Mouse (Mus musculus) CH12.LX (cell line): ENCODE data around the gene Rnf44. TPM values are rescaled to one million over a fixed set of nuclear protein-coding genes. Genes with fewer than 3 reads are reported as not detected.

Experiments used
- DNase-seq: peaks from one replicate; pipeline ENCODE4 v3.0.0-alpha.2; 2013; ENCODE audit errors: extremely low read depth
- H3K27ac ChIP-seq: 2 replicates; pipeline ENCODE4 v1.5.1; 2012; ENCODE audit warnings: low read depth, mild to moderate bottlenecking, control low read depth, moderate library complexity; ENCODE audit not compliant: insufficient read depth
- H3K27me3 ChIP-seq: replicated peaks from 2 replicates; pipeline ENCODE3; 2012; ENCODE audit warnings: inconsistent platforms
- H3K36me3 ChIP-seq, 2 experiments: replicated peaks in 1 of 2; 2 replicates each; pipeline versions ENCODE3 to v1.6.1; 2012; ENCODE audit warnings: inconsistent platforms in 1 of 2, low read length in 1 of 2, mild to moderate bottlenecking in 1 of 2, mixed read lengths in 1 of 2, moderate library complexity in 1 of 2; ENCODE audit not compliant: control insufficient read depth in 1 of 2, insufficient read depth in 1 of 2
- H3K4me1 ChIP-seq, 2 experiments: 2 replicates each; pipeline ENCODE4 v1.6.1; 2012; ENCODE audit warnings: inconsistent platforms in 1 of 2, moderate library complexity in 1 of 2; ENCODE audit not compliant: insufficient read depth in 2 of 2, control insufficient read depth in 1 of 2
- H3K4me2 ChIP-seq: 2 replicates; pipeline ENCODE4 v1.6.1; 2012; ENCODE audit warnings: low read depth, mild to moderate bottlenecking, control low read depth; ENCODE audit not compliant: poor library complexity, insufficient read depth, severe bottlenecking
- H3K4me3 ChIP-seq, 3 experiments: fragments of 150-350 bp in 1 of 3; sonication (generic) in 1 of 3; replicated peaks in 1 of 3; 2 replicates each; pipeline versions ENCODE3 to v1.5.1; 2011 to 2012; ENCODE audit warnings: low read depth in 2 of 3, low read length in 2 of 3, mild to moderate bottlenecking in 2 of 3, moderate library complexity in 2 of 3, control low read depth in 1 of 3, improper control_type of control experiment in 1 of 3, inconsistent platforms in 1 of 3, mixed read lengths in 1 of 3; ENCODE audit not compliant: poor library complexity in 1 of 3
- H3K79me2 ChIP-seq: replicated peaks from 2 replicates; pipeline ENCODE4 v1.6.1; 2012; ENCODE audit warnings: mild to moderate bottlenecking, moderate library complexity; ENCODE audit not compliant: control insufficient read depth, poor library complexity, insufficient read depth, severe bottlenecking; ENCODE audit errors: extremely low read depth
- H3K9ac ChIP-seq: 2 replicates; pipeline ENCODE4 v1.6.1; 2012; ENCODE audit warnings: low read depth, mild to moderate bottlenecking, control low read depth, moderate library complexity; ENCODE audit not compliant: insufficient read depth
- H3K9me3 ChIP-seq: replicated peaks from 2 replicates; pipeline ENCODE3; 2012; ENCODE audit warnings: low read length, inconsistent platforms, mixed read lengths
- E2F4 ChIP-seq: IDR thresholded peaks from 2 replicates; pipeline ENCODE4 v1.6.1; 2011; ENCODE audit warnings: low read depth, low read length, improper control_type of control experiment; ENCODE audit not compliant: insufficient replicate concordance
- ETS1 ChIP-seq: conservative IDR thresholded peaks from 2 replicates; pipeline ENCODE4 v1.6.1; 2012; ENCODE audit warnings: low read depth, mild to moderate bottlenecking, inconsistent platforms, low read length, improper control_type of control experiment, moderate library complexity
- GABPA ChIP-seq: IDR thresholded peaks from 2 replicates; pipeline ENCODE4 v1.6.1; 2012; ENCODE audit warnings: low read depth, low read length, improper control_type of control experiment, inconsistent platforms; ENCODE audit not compliant: insufficient replicate concordance
- HCFC1 ChIP-seq: IDR thresholded peaks from 2 replicates; pipeline ENCODE4 v1.6.1; 2012; ENCODE audit warnings: low read depth, mild to moderate bottlenecking, inconsistent platforms, low read length, improper control_type of control experiment
- JUN ChIP-seq: IDR thresholded peaks from 2 replicates; pipeline ENCODE4 v1.6.1; 2011; ENCODE audit warnings: low read depth, mild to moderate bottlenecking, low read length, improper control_type of control experiment, moderate library complexity; ENCODE audit not compliant: insufficient read depth
- JUND ChIP-seq: conservative IDR thresholded peaks from 2 replicates; pipeline ENCODE4 v1.6.1; 2011; ENCODE audit warnings: low read depth, low read length, improper control_type of control experiment
- KAT2A ChIP-seq: IDR thresholded peaks from 2 replicates; pipeline ENCODE4 v1.6.1; 2012; ENCODE audit warnings: low read length, improper control_type of control experiment, inconsistent platforms; ENCODE audit not compliant: insufficient replicate concordance
- MAX ChIP-seq: IDR thresholded peaks from 2 replicates; pipeline ENCODE4 v1.6.1; 2011; ENCODE audit warnings: low read length, improper control_type of control experiment
- MAZ ChIP-seq: IDR thresholded peaks from 2 replicates; pipeline ENCODE4 v1.6.1; 2012; ENCODE audit warnings: low read depth, mild to moderate bottlenecking, inconsistent platforms, low read length, improper control_type of control experiment, moderate library complexity
- NELFE ChIP-seq: IDR thresholded peaks from 2 replicates; pipeline ENCODE4 v1.6.1; 2011; ENCODE audit warnings: low read depth, low read length, improper control_type of control experiment
- NRF1 ChIP-seq: IDR thresholded peaks from 2 replicates; pipeline ENCODE4 v1.6.1; 2014; ENCODE audit warnings: low read depth, mild to moderate bottlenecking, inconsistent platforms, low read length, improper control_type of control experiment, moderate library complexity
- RAD21 ChIP-seq: IDR thresholded peaks from 2 replicates; pipeline ENCODE4 v1.6.1; 2011; ENCODE audit warnings: low read depth, mild to moderate bottlenecking, low read length, improper control_type of control experiment, moderate library complexity
- TCF12 ChIP-seq: IDR thresholded peaks from 2 replicates; pipeline ENCODE4 v1.6.1; 2014; ENCODE audit warnings: low read depth, mild to moderate bottlenecking, inconsistent platforms, low read length, improper control_type of control experiment
- USF2 ChIP-seq: conservative IDR thresholded peaks from 2 replicates; pipeline ENCODE4 v1.6.1; 2011; ENCODE audit warnings: low read depth, low read length, improper control_type of control experiment
- ZKSCAN1 ChIP-seq: IDR thresholded peaks from 2 replicates; pipeline ENCODE4 v1.6.1; 2012; ENCODE audit warnings: low read depth, inconsistent platforms, low read length, improper control_type of control experiment, borderline replicate concordance
- ZMIZ1 ChIP-seq: IDR thresholded peaks from 2 replicates; pipeline ENCODE4 v1.6.1; 2012; ENCODE audit warnings: low read depth, mild to moderate bottlenecking, inconsistent platforms, low read length, improper control_type of control experiment
- dilution Hi-C: fragments of 300-500 bp; cut with MboI; formaldehyde crosslinking; loops from 2 replicates; pipeline ENCODE4 v1.14.3; 2020; ENCODE audit warnings: low sequenced_read_pairs; ENCODE audit not compliant: extremely low pct_unique_long_range_greater_than_20kb, extremely low pct_ligation_motif_present
- in situ Hi-C: fragments of 300-500 bp; cut with MboI; formaldehyde crosslinking; loops from 3 replicates; pipeline ENCODE4 v1.14.3; 2019; ENCODE audit warnings: low sequenced_read_pairs, low pct_ligation_motif_present, low pct_unique_long_range_greater_than_20kb, mixed read lengths
- polyA plus RNA-seq: library from polyadenylated mRNA; unstranded; fragments of >175 nt; gene quantifications from 2 replicates; pipeline ENCODE4 v1.2.1, GENCODE M21; 2012; ENCODE audit warnings: low read depth; ENCODE audit not compliant: insufficient read length
- total RNA-seq, 2 experiments: library from RNA; depleted of rRNA; stranded (reverse); fragments of 300-350 nt in 1 of 2; fragments of >200 nt in 1 of 2; gene quantifications; 2 replicates each; pipeline ENCODE4 v1.2.3; 2012 to 2014

Rnf44 gene
- total and polyA plus RNA-seq, 3 experiments, result 6.7 to 38.1 (median 12.3) TPM

- no peaks in the 10 kb centered on the region for H3K79me2 ChIP-seq
- no peak for TF ChIP-seq MAZ
- TF ChIP-seq JUN, result no peak
- no peak for TF ChIP-seq NRF1
- no peak for TF ChIP-seq E2F4
- no peak for TF ChIP-seq HCFC1
- no peak for TF ChIP-seq ZMIZ1
- TF ChIP-seq USF2, result no peak
- no peak for TF ChIP-seq TCF12
- DNase-seq, result no peak
- no peak overlapping the region for H3K4me3 ChIP-seq
- dilution Hi-C loops (no loop called here), in situ Hi-C loops (no loop called here)
- H3K9ac ChIP-seq, result no peak overlapping the region
- H3K4me1 ChIP-seq, result no peaks in the 10 kb centered on the region
- H3K9me3 ChIP-seq, result no peaks in the 10 kb centered on the region
- H3K36me3 ChIP-seq, result peaks cover 17 to 26% of the 10 kb centered on the region in 2 experiments
- H3K27ac ChIP-seq, result no peak overlapping the region
- no peaks in the 10 kb centered on the region for H3K27me3 ChIP-seq
- H3K4me2 ChIP-seq, result no peak overlapping the region
Observed at GRCm38 (mm10) chr13:54675895-54676590, 17.7 kb downstream of the Rnf44 start.

- Histone ChIP-seq H3K79me2 (no peaks in the 10 kb centered on the region), H3K36me3 (peaks cover 11 to 28% of the 10 kb centered on the region in 2 experiments), H3K4me1 (no peaks in the 10 kb centered on the region), H3K4me3 (no peak overlapping the region), H3K9me3 (no peaks in the 10 kb centered on the region), H3K27ac (no peak overlapping the region), H3K27me3 (no peaks in the 10 kb centered on the region), H3K4me2 (no peak overlapping the region), H3K9ac (no peak overlapping the region)
- TF ChIP-seq MAX (no peak), GABPA (no peak), NELFE (no peak), RAD21 (no peak), TCF12 (no peak), ZKSCAN1 (no peak), ETS1 (no peak), KAT2A (no peak), USF2 (no peak), JUND (no peak)
- no peak for DNase-seq
- in situ Hi-C loops, result no loop called here
- dilution Hi-C loops, result no loop called here
Observed at GRCm38 (mm10) chr13:54670491-54670890, 23.2 kb downstream of the Rnf44 start.
